Mouse (Mus musculus): ENCODE data around the gene Fndc3c1. TPM values are rescaled to one million over a fixed set of nuclear protein-coding genes. Genes with fewer than 3 reads are reported as not detected.

Gene Fndc3c1
- not detected for total RNA-seq (2023)

GRCm38 (mm10) chrX:106485101-106485651 is at the start of gene Fndc3c1:
Fndc3c1 (minus strand) TSS chrX:106485401.

Other genes with a start within 250 kb of the Fndc3c1 start
- not detected for gene Fnd3c2, start 230.0 kb downstream of the Fndc3c1 start, total RNA-seq (2023)
- under 1 TPM in 1 of 2 experiments, not detected in 1; 0.31 TPM for gene Gm5127, start 97.8 kb upstream of the Fndc3c1 start, total RNA-seq (2023)
- 1 to 10 TPM; 2.6 to 2.8 TPM for gene Cysltr1, start 118.3 kb upstream of the Fndc3c1 start, total RNA-seq (2023)

Data from neutrophil, adult 83 days (primary cell).